Mouse (Mus musculus) lung, postnatal 0 days (tissue): ENCODE measurements around the gene Mybph.

Experiments used
- CTCF ChIP-seq: IDR thresholded peaks from 2 replicates; pipeline ENCODE4 v1.5.1; 2016; ENCODE audit warnings: antibody characterized with exemption, mild to moderate bottlenecking
- EP300 ChIP-seq: IDR thresholded peaks from 2 replicates; pipeline ENCODE4 v1.6.1; 2016; ENCODE audit warnings: antibody characterized with exemption, mild to moderate bottlenecking, control low read depth

GRCm38 (mm10) chr1:134215751-134216628 is 22.7 kb downstream of the Mybph start:
- TF ChIP-seq CTCF (no peak), EP300 (no peak)
